Mouse (Mus musculus) liver, embryonic 15.5 days (tissue): ENCODE measurements around the gene Olfr1353. TPM values are rescaled to one million over a fixed set of nuclear protein-coding genes. Genes with fewer than 3 reads are reported as not detected.
"Not testable (repeated sequence)": the region's sequence is repeated elsewhere in the genome, so short reads cannot be mapped to it uniquely, and the experiment has no call there.

Source experiments
- ATAC-seq: fragments of 200-750 bp; cut with Nextera tagmentation; 2 replicates; pipeline ENCODE4 v1.8.0; 2017; ENCODE audit warnings: moderate number of reproducible peaks, mild to moderate bottlenecking, moderate library complexity; ENCODE audit not compliant: insufficient read depth
- H3K27ac ChIP-seq: fragments of 300-500 bp; sonication (generic); replicated peaks from 2 replicates; pipeline ENCODE4 v1.5.1; 2015; ENCODE audit warnings: mild to moderate bottlenecking, inconsistent platforms
- H3K27me3 ChIP-seq: fragments of 300-500 bp; sonication (generic); 2 replicates; pipeline ENCODE4 v1.6.1; 2015; ENCODE audit warnings: mild to moderate bottlenecking, inconsistent platforms
- H3K36me3 ChIP-seq: fragments of 300-500 bp; sonication (generic); replicated peaks from 2 replicates; pipeline ENCODE4 v1.6.1; 2015; ENCODE audit warnings: moderate library complexity, mild to moderate bottlenecking, inconsistent platforms
- H3K4me1 ChIP-seq: fragments of 300-500 bp; sonication (generic); replicated peaks from 2 replicates; pipeline ENCODE4 v1.6.1; 2015; ENCODE audit warnings: inconsistent platforms
- H3K4me2 ChIP-seq: fragments of 300-500 bp; sonication (generic); 2 replicates; pipeline ENCODE4 v1.6.1; 2015; ENCODE audit warnings: moderate library complexity, mild to moderate bottlenecking, inconsistent platforms
- H3K4me3 ChIP-seq: fragments of 300-500 bp; sonication (generic); replicated peaks from 2 replicates; pipeline ENCODE4 v1.5.1; 2015; ENCODE audit warnings: mild to moderate bottlenecking, inconsistent platforms
- H3K9ac ChIP-seq: fragments of 300-500 bp; sonication (generic); 2 replicates; pipeline ENCODE4 v1.6.1; 2015; ENCODE audit warnings: moderate library complexity, mild to moderate bottlenecking, inconsistent platforms
- H3K9me3 ChIP-seq: fragments of 300-500 bp; sonication (generic); replicated peaks from 2 replicates; pipeline ENCODE4 v1.6.1; 2016; ENCODE audit warnings: inconsistent platforms
- WGBS: fragments of 180-500 bp; shearing (Covaris S2); methylation state at CpG from one replicate; pipeline ENCODE4 v1.1.7; 2015; ENCODE audit warnings: mixed read lengths; ENCODE audit not compliant: insufficient replicate concordance; 5-methylcytosine and 5-hydroxymethylcytosine counted together
- polyA plus RNA-seq: library from polyadenylated mRNA; unstranded; fragments of >200 nt; fragmentation: Nextera tagmentation; extraction: Ambion mirVana; gene quantifications from 2 replicates; pipeline ENCODE4 v1.2.1, GENCODE M21; 2015

Gene Olfr1353
- not detected in 2 replicates for polyA plus RNA-seq

GRCm38 (mm10) chr10:78963009-78963408 is at the start of gene Olfr1353:
Olfr1353 (plus strand) TSS chr10:78963309.
- H3K4me2 ChIP-seq, H3K9ac ChIP-seq, H3K36me3 ChIP-seq, ATAC-seq, H3K27ac ChIP-seq, H3K4me3 ChIP-seq, H3K4me1 ChIP-seq, H3K27me3 ChIP-seq, H3K9me3 ChIP-seq: not testable (repeated sequence)

- H3K4me2 ChIP-seq, H3K27ac ChIP-seq, H3K36me3 ChIP-seq, ATAC-seq, H3K9me3 ChIP-seq, H3K4me1 ChIP-seq, H3K27me3 ChIP-seq, H3K4me3 ChIP-seq, H3K9ac ChIP-seq: not testable (repeated sequence)
- WGBS: 46% methylated on average over 1 of the region's 1 CpGs
Observed at GRCm38 (mm10) chr10:78950336-78950735, 12.8 kb upstream of the Olfr1353 start, which contains the start of gene Olfr8. Olfr8 (plus strand) TSS chr10:78950636.

GRCm38 (mm10) chr10:78980750-78981149 is 17.6 kb downstream of the Olfr1353 start, which contains the start of gene Olfr1352:
Olfr1352 (plus strand) TSS chr10:78981050.
- no peak within 1 kb of the TSS for H3K4me3 ChIP-seq
- H3K9ac ChIP-seq: no peak within 1 kb of the TSS
- no peaks in the 10 kb centered on the region for H3K27me3 ChIP-seq
- H3K4me2 ChIP-seq: no peak within 1 kb of the TSS
- H3K4me1 ChIP-seq: no peaks in the 10 kb centered on the region
- H3K9me3 ChIP-seq: no peaks in the 10 kb centered on the region
- no peak within 1 kb of the TSS for H3K27ac ChIP-seq
- no peak for ATAC-seq
- H3K36me3 ChIP-seq: no peaks in the 10 kb centered on the region

- Histone ChIP-seq H3K27ac (no peak within 1 kb of the TSS), H3K4me2 (no peak within 1 kb of the TSS), H3K9ac (no peak within 1 kb of the TSS), H3K9me3 (no peaks in the 10 kb centered on the region), H3K36me3 (no peaks in the 10 kb centered on the region), H3K4me1 (no peaks in the 10 kb centered on the region), H3K27me3 (no peaks in the 10 kb centered on the region), H3K4me3 (no peak within 1 kb of the TSS)
- ATAC-seq: no peak
- 41% methylated on average over 1 of the region's 1 CpGs for WGBS
Observed at GRCm38 (mm10) chr10:79012172-79012571, 49.1 kb downstream of the Olfr1353 start, which contains the start of gene Olfr1351. Olfr1351 (plus strand) TSS chr10:79012472.

Other genes starting within 250 kb of the Olfr1353 start
- not detected in 2 replicates for gene Casp14, start 245.0 kb upstream of the Olfr1353 start, polyA plus RNA-seq
- gene Ccdc105, start 210.2 kb upstream of the Olfr1353 start, polyA plus RNA-seq: not detected in 2 replicates
- 0.12 and 0.17 TPM in 2 replicates for gene Slc1a6, start 182.8 kb upstream of the Olfr1353 start, polyA plus RNA-seq
- not detected in 2 replicates for gene Olfr1356, start 111.1 kb upstream of the Olfr1353 start, polyA plus RNA-seq
- not detected in 2 replicates for gene Olfr1355, start 87.8 kb upstream of the Olfr1353 start, polyA plus RNA-seq
- gene Olfr1354, start 50.1 kb upstream of the Olfr1353 start, polyA plus RNA-seq: not detected in 2 replicates
- gene Olfr8, start 12.7 kb upstream of the Olfr1353 start, polyA plus RNA-seq: not detected in 2 replicates
- gene Olfr1352, start 17.7 kb downstream of the Olfr1353 start, polyA plus RNA-seq: not detected in 2 replicates
- gene Olfr1351, start 49.2 kb downstream of the Olfr1353 start, polyA plus RNA-seq: not detected in 2 replicates
- not detected in 2 replicates for gene Olfr57, start 65.4 kb downstream of the Olfr1353 start, polyA plus RNA-seq
- gene 2610008E11Rik, start 134.3 kb downstream of the Olfr1353 start, polyA plus RNA-seq: 2.8 and 3.5 TPM in 2 replicates
- not detected in 2 replicates for gene Vmn2r80, start 185.5 kb downstream of the Olfr1353 start, polyA plus RNA-seq